Mouse (Mus musculus): ENCODE results near the gene Limk1.

DNA sequence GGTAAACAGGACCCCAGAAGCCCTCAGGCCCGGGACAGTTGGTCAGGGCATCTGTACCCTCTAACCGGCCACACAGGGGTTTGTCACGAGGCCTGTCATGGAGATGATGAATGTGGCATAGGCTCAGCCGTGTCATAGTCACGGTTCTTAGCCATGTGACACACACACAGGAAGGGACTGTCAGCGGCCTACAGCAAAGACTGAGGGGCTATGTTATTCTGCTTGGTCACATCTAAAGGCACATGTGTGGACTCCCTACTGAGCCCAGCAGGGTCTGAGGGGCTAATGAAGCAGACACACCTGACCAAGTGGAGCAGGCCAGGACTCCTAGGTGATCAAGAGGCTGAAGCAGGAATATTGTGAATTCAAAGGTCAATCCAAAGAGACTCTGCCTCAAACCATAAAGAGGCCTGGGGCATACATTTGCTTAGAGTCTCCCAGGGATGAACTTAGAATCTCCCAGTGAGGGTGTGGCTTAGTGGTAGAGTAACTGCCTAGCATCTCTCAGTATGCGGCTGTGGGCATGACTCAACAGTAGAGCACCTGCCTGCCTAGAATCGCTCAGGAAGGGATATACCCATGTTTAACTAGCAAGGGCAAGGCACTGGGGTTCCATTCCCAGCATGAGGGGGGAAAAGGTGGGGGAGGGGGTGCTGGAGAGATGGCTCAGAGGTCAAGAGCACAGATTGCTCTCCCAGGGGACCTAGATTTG, 76.4 kb downstream of the Limk1 start:
- TF ChIP-seq TCF12 (IDR thresholded peaks at IDR 0.05; ENCODE audit: insufficient read depth, poor library complexity, severe bottlenecking) (no peak), CEBPB (IDR thresholded peaks at IDR 0.05; ENCODE audit: insufficient read depth, poor library complexity, severe bottlenecking) (no peak), POLR2A (IDR thresholded peaks at IDR 0.05; ENCODE audit: insufficient read length, low read depth) (no peak), E2F4 (IDR thresholded peaks at IDR 0.05; ENCODE audit: insufficient read depth) (no peak), MYOG (IDR thresholded peaks at IDR 0.05; ENCODE audit: control insufficient read depth in 1 of 3, insufficient read depth in 1 of 3, insufficient read length in 2 of 3, low read depth in 2 of 3) (no peak), MAX (IDR thresholded peaks at IDR 0.05; ENCODE audit: low read depth) (no peak), SRF (IDR thresholded peaks at IDR 0.05; ENCODE audit: control insufficient read depth, insufficient read length, low read depth) (no peak), TCF3 (IDR thresholded peaks at IDR 0.05; ENCODE audit: insufficient read length, low read depth) (no peak), POLR2AphosphoS2 (IDR thresholded peaks at IDR 0.05; ENCODE audit: insufficient read length, low read depth) (no peak), USF1 (IDR thresholded peaks at IDR 0.05; ENCODE audit: low read depth) (no peak)
